Mouse (Mus musculus) midbrain, embryonic 16.5 days (tissue): ENCODE data around the gene Acot11. TPM values are rescaled to one million over a fixed set of nuclear protein-coding genes. Genes with fewer than 3 reads are reported as not detected.
A peak's percentile ranks its signal among the peaks of the same experiment; 100 is the strongest.

Experiments used
- ATAC-seq: fragments of 200-750 bp; cut with Nextera tagmentation; 2 replicates; pipeline ENCODE4 v1.8.0; 2017; ENCODE audit warnings: moderate TSS enrichment
- H3K27ac ChIP-seq: fragments of 300-500 bp; sonication (generic); 2 replicates; pipeline ENCODE4 v1.5.1; 2014; ENCODE audit warnings: mild to moderate bottlenecking, low read length, mixed read lengths
- H3K27me3 ChIP-seq: fragments of 300-500 bp; sonication (generic); 2 replicates; pipeline ENCODE4 v1.6.1; 2014; ENCODE audit warnings: low read depth, low read length, mixed read lengths; ENCODE audit not compliant: control insufficient read depth, insufficient read depth
- H3K36me3 ChIP-seq: fragments of 300-500 bp; sonication (generic); 2 replicates; pipeline ENCODE4 v1.6.1; 2014; ENCODE audit warnings: mild to moderate bottlenecking, low read length, moderate library complexity, mixed read lengths; ENCODE audit not compliant: control insufficient read depth, insufficient read depth
- H3K4me1 ChIP-seq: fragments of 300-500 bp; sonication (generic); 2 replicates; pipeline ENCODE4 v1.6.1; 2014; ENCODE audit warnings: mild to moderate bottlenecking, low read length, mixed read lengths; ENCODE audit not compliant: control insufficient read depth, insufficient read depth
- H3K4me2 ChIP-seq: fragments of 300-500 bp; sonication (generic); 2 replicates; pipeline ENCODE4 v1.6.1; 2014; ENCODE audit warnings: mild to moderate bottlenecking, low read length, mixed read lengths
- H3K4me3 ChIP-seq: fragments of 300-500 bp; sonication (generic); 2 replicates; pipeline ENCODE4 v1.5.1; 2014; ENCODE audit warnings: low read depth, mild to moderate bottlenecking, low read length, moderate library complexity, mixed read lengths
- H3K9ac ChIP-seq: fragments of 300-500 bp; sonication (generic); 2 replicates; pipeline ENCODE4 v1.6.1; 2014; ENCODE audit warnings: low read depth, low read length, mixed read lengths
- H3K9me3 ChIP-seq: fragments of 300-500 bp; sonication (generic); replicated peaks from 2 replicates; pipeline ENCODE4 v1.6.1; 2014; ENCODE audit warnings: mild to moderate bottlenecking, low read length, mixed read lengths; ENCODE audit not compliant: control insufficient read depth, poor library complexity, severe bottlenecking
- WGBS: fragments of 180-500 bp; shearing (Covaris S2); extraction: QIAGEN DNeasy Blood & Tissue Kit; methylation state at CpG from one replicate; pipeline ENCODE4 v1.1.7; 2014; 5-methylcytosine and 5-hydroxymethylcytosine counted together
- polyA plus RNA-seq: library from polyadenylated mRNA; unstranded; fragments of >200 nt; fragmentation: Nextera tagmentation; extraction: Ambion mirVana; gene quantifications from 2 replicates; pipeline ENCODE4 v1.2.1, GENCODE M21; 2015

The Acot11 gene
- polyA plus RNA-seq: 1.9 and 2.2 TPM in 2 replicates

DNA sequence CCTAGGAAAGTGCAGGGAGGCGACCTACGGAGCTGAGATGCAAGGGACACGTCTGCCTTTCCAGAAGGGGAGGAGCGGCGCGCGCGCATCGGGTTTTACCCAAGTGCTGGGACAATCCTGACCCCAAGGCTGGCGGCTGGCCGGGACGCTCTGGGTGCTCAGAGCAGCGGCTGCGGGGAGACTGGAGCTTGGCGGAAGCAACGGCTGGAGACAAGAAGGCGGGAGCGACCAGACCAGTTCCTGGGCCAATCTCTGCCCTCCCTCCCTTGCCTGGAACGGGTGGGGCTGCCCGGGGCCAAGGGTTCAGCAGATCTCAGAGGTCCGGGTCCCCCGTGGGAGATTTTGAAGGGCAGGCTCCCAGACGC is at the start of gene Acot11:
TSS of gene Acot11 (minus strand) at position 89 of the 365 bp plus-strand sequence.
- 9% methylated on average over 22 of the region's 23 CpGs for WGBS
- 0 out of 2 replicates have a peak, but pooled peaks have one; percentile 36 for ATAC-seq
- Histone ChIP-seq H3K27me3 (no peaks in the 10 kb centered on the region), H3K4me2 (peak within 1 kb of the TSS; percentile 47), H3K4me1 (peaks cover 6% of the 10 kb centered on the region; the same call in 1 of the 2 replicates), H3K9ac (peak within 1 kb of the TSS; percentile 57), H3K9me3 (no peaks in the 10 kb centered on the region), H3K4me3 (no peak within 1 kb of the TSS), H3K36me3 (no peaks in the 10 kb centered on the region), H3K27ac (no peak within 1 kb of the TSS)

GRCm38 (mm10) chr4:106848290-106849092 is 43.7 kb upstream of the Acot11 start:
- ATAC-seq: peak; percentile 68; the same call in 1 of the 2 replicates
- WGBS: 52% methylated on average over 12 of the region's 12 CpGs
- no peak overlapping the region for H3K27ac ChIP-seq
- no peaks in the 10 kb centered on the region for H3K36me3 ChIP-seq
- no peaks in the 10 kb centered on the region for H3K27me3 ChIP-seq
- H3K4me2 ChIP-seq: no peak overlapping the region
- no peak overlapping the region for H3K4me3 ChIP-seq
- peaks cover 6% of the 10 kb centered on the region; the same call in 1 of the 2 replicates for H3K4me1 ChIP-seq
- H3K9me3 ChIP-seq: no peaks in the 10 kb centered on the region
- no peak overlapping the region for H3K9ac ChIP-seq

- ATAC-seq: 0 out of 2 replicates have a peak, but pooled peaks have one; percentile 48
- H3K27ac ChIP-seq: no peak overlapping the region
- peaks cover 6% of the 10 kb centered on the region; the same call in 1 of the 2 replicates for H3K4me1 ChIP-seq
- H3K9me3 ChIP-seq: no peaks in the 10 kb centered on the region
- no peaks in the 10 kb centered on the region for H3K27me3 ChIP-seq
- no peaks in the 10 kb centered on the region for H3K36me3 ChIP-seq
- 22% methylated on average over 9 of the region's 9 CpGs for WGBS
- H3K9ac ChIP-seq: no peak overlapping the region
- H3K4me3 ChIP-seq: no peak overlapping the region
- H3K4me2 ChIP-seq: no peak overlapping the region
Measured at GRCm38 (mm10) chr4:106847591-106848289, 42.9 kb upstream of the Acot11 start.

DNA sequence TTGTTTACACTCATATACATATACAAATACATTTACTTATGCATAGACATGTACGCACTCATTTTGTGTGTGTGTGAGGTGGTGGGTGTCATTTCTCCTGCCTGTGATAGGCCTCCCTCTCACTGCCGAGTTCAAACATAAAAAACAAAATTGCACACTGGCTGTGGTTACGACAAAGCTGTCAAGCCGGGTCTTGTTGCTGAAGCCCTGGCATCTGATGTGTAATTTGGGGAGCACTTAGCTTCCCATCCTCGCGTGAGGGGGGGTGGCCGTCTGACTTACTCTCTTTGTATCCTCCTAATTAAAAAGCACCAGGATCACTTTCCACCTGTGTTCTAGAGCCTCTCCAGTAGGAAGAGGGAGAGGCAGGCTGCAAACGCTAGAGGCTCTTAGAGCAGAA is 37.8 kb upstream of the Acot11 start:
- Histone ChIP-seq H3K36me3 (no peaks in the 10 kb centered on the region), H3K9ac (no peak overlapping the region), H3K4me1 (peaks cover 28% of the 10 kb centered on the region), H3K4me3 (no peak overlapping the region), H3K27me3 (no peaks in the 10 kb centered on the region), H3K27ac (no peak overlapping the region), H3K4me2 (no peak overlapping the region), H3K9me3 (no peaks in the 10 kb centered on the region)
- 52% methylated on average over 8 of the region's 8 CpGs for WGBS
- ATAC-seq: no peak

DNA sequence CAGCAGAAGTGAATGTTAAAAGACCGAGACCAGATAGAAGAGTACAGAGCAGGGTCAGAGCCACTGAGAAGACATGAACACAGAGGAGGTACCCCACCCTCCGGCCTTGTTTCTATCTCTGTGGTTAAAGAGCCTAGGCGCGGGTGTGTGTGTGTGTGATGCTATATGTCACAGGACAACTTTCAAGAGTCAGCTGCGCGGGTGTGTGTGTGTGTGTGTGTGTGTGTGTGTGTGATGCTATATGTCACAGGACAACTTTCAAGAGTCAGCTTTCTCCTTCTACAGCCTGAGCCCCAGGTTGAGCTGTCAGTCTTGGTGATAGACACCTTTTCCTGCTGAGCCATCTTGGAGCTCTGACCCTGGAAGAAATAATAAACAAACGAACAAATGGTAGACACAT is 37.1 kb upstream of the Acot11 start:
- Histone ChIP-seq H3K27ac (no peak overlapping the region), H3K9me3 (no peaks in the 10 kb centered on the region), H3K9ac (no peak overlapping the region), H3K4me3 (no peak overlapping the region), H3K4me1 (peaks cover 36% of the 10 kb centered on the region), H3K27me3 (no peaks in the 10 kb centered on the region), H3K36me3 (no peaks in the 10 kb centered on the region), H3K4me2 (no peak overlapping the region)
- 70% methylated on average over 7 of the region's 7 CpGs for WGBS
- no peak for ATAC-seq

DNA sequence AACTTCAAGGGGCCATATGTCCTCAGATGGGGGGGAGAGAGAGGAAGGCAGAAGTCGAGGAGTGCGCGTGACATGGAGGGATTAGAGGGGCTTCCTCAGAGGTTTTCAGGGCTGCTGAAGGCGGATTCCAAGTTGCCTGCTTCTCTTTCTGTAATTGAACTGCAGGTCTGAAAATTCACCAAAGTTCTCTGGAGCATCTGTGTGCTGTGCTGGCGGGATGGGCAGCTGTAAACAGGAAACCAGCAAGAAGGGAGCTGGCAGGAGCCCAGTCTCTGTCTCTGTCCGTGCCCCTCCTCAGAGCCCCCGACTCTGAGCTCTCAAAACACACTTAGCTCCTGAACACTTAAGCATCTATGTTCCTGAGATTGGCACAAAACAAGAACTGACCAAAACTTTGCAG is 36.5 kb upstream of the Acot11 start:
- Histone ChIP-seq H3K4me1 (peaks cover 40% of the 10 kb centered on the region), H3K4me3 (no peak overlapping the region), H3K27me3 (no peaks in the 10 kb centered on the region), H3K4me2 (peak overlapping the region; percentile 100), H3K9me3 (no peaks in the 10 kb centered on the region), H3K27ac (peak overlapping the region; percentile 98), H3K9ac (peak overlapping the region; percentile 50), H3K36me3 (no peaks in the 10 kb centered on the region)
- no peak for ATAC-seq
- WGBS: 9% methylated on average over 7 of the region's 7 CpGs

- H3K4me1 ChIP-seq: peaks cover 40% of the 10 kb centered on the region
- 2% methylated on average over 6 of the region's 6 CpGs for WGBS
- ATAC-seq: no peak
Measured at GRCm38 (mm10) chr4:106840651-106841145, 35.9 kb upstream of the Acot11 start.

GRCm38 (mm10) chr4:106839964-106840611 is 35.3 kb upstream of the Acot11 start:
- Histone ChIP-seq H3K27ac (peak overlapping the region; percentile 98), H3K36me3 (no peaks in the 10 kb centered on the region), H3K4me2 (peak overlapping the region; percentile 100), H3K27me3 (no peaks in the 10 kb centered on the region), H3K4me1 (peaks cover 40% of the 10 kb centered on the region), H3K9ac (peak overlapping the region; percentile 90), H3K4me3 (peak overlapping the region; percentile 57), H3K9me3 (no peaks in the 10 kb centered on the region)
- ATAC-seq: peak; percentile 65
- 0% methylated on average over 35 of the region's 51 CpGs for WGBS

More at GRCm38 (mm10) chr4:106840651-106841145, 35.9 kb upstream of the Acot11 start:
- Histone ChIP-seq H3K27me3 (no peaks in the 10 kb centered on the region), H3K36me3 (no peaks in the 10 kb centered on the region), H3K4me3 (peak overlapping the region; percentile 57), H3K9me3 (no peaks in the 10 kb centered on the region), H3K4me2 (peak overlapping the region; percentile 100), H3K27ac (peak overlapping the region; percentile 98), H3K9ac (peak overlapping the region; percentile 90)
